Mouse (Mus musculus): ENCODE measurements around the gene Thrb. TPM values are rescaled to one million over a fixed set of nuclear protein-coding genes. Genes with fewer than 3 reads are reported as not detected.
"Not testable (repeated sequence)": the region's sequence is repeated elsewhere in the genome, so short reads cannot be mapped to it uniquely, and the experiment has no call there.

The Thrb gene
- polyA plus RNA-seq, 1 experiment from 2014 or later, result 2.9 TPM

DNA sequence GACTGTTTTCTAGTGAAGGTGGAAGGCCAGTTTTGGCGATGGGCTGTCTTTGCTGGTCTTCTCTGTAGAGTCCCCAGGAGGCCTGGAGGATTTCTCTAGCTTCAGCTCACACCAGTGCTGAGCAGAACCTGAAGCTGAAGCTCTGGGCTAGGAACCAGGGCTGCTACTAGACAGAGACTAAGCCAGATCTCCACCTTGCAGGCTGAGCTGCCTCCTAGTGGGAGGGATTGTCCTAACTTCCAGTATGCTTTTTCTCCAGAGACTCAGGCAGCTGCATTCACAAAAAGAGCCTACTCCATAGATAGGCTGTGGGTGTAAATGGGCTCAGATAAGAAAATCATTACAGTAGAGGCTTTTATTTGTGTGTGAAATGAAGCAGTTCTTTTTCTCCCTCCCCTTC, 267.4 kb downstream of the Thrb start:
- Histone ChIP-seq H3K4me1 (no peaks in the 10 kb centered on the region), H3K9ac (no peak overlapping the region), H3K9me3 (replicated peaks) (no peaks in the 10 kb centered on the region), H3K36me3 (no peaks in the 10 kb centered on the region), H3K4me2 (no peak overlapping the region), H3K27ac (no peak overlapping the region), H3K27me3 (no peaks in the 10 kb centered on the region), H3K4me3 (replicated peaks) (no peak overlapping the region)
- WGBS, result 37% methylated on average over 1 of the region's 1 CpGs
- 0 out of 2 replicates have a peak, but pooled peaks have one; percentile 62 for ATAC-seq (replicated peaks; ENCODE audit: low FRiP score)

DNA sequence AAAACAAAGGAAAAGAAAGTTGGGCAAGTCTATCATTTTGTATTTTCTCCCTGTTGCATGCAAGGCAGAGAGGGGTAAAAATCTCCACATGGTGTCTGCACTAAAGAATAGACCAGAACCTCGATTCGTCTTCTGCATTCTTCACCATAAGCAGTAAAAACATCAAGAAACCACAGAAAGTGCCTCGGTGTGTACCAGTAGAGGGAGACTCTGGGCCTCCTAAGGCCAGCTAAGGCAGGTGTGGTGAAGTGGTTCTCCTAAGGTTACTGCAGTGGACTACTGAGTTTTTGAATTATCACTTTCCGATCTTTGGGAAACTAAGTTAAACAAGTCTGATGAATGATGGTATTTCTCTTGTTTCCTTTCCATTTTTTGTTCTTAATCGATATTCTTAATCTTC, 269.5 kb downstream of the Thrb start:
- H3K27me3 ChIP-seq, result no peaks in the 10 kb centered on the region
- no peak overlapping the region for H3K4me3 ChIP-seq (replicated peaks)
- ATAC-seq (replicated peaks; ENCODE audit: low FRiP score), result no peak

DNA sequence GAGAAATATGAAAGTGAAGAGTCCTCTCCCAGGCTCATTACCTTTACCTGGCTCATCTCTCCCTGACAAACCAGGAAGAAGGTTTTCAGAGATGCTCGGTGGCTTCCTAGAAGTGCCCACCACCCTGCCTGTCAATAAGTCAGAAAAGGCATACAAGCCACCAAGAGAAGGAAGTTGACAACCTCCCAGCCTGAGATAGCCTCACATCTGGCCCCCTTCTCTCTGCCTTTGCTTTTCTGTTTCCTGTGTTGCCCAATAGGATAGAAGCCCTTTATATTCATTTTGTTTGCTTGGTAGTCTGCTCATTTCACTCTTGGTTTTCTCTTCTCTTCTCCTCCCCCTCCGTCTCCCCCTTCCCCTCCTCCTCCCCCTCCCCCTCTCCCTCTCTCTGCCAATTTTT, 273.4 kb downstream of the Thrb start:
- Histone ChIP-seq H3K4me3 (replicated peaks) (no peak overlapping the region), H3K4me2 (no peak overlapping the region), H3K27me3 (no peaks in the 10 kb centered on the region), H3K9me3 (replicated peaks) (no peaks in the 10 kb centered on the region), H3K4me1 (no peaks in the 10 kb centered on the region), H3K27ac (no peak overlapping the region), H3K36me3 (no peaks in the 10 kb centered on the region), H3K9ac (no peak overlapping the region)
- ATAC-seq (replicated peaks; ENCODE audit: low FRiP score), result no peak
- WGBS, result 53% methylated on average over 2 of the region's 2 CpGs

More for the DNA sequence above, 269.5 kb downstream of the Thrb start:
- Histone ChIP-seq H3K4me1 (no peaks in the 10 kb centered on the region), H3K4me2 (no peak overlapping the region), H3K27ac (no peak overlapping the region), H3K9me3 (replicated peaks) (no peaks in the 10 kb centered on the region), H3K36me3 (no peaks in the 10 kb centered on the region), H3K9ac (no peak overlapping the region)
- WGBS, result 70% methylated on average over 5 of the region's 5 CpGs

DNA sequence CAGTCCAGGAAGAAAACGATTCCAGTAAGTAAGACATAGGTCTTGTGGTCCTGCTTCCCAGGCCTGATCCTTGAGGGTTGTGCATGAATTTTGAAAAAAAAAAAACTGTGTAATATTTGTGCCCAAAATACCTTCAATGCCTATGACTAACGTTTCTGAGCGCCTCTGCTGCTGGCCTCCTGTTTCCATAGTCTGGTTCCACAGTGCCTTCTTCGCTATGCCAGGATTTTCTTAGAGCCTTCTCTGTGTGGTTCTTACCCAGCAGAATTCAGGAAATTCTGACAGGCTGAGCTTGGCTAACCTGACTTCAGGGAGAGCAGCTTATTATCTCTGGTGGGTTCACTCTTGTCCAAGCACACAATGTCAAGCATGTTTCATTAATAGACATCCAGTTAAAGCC, 274.7 kb downstream of the Thrb start:
- not testable (repeated sequence) for H3K4me3 ChIP-seq (replicated peaks); H3K36me3 ChIP-seq; H3K4me1 ChIP-seq; ATAC-seq (replicated peaks; ENCODE audit: low FRiP score); H3K27me3 ChIP-seq; H3K4me2 ChIP-seq; H3K27ac ChIP-seq; H3K9me3 ChIP-seq (replicated peaks); H3K9ac ChIP-seq
- WGBS, result 82% methylated on average over 4 of the region's 4 CpGs

DNA sequence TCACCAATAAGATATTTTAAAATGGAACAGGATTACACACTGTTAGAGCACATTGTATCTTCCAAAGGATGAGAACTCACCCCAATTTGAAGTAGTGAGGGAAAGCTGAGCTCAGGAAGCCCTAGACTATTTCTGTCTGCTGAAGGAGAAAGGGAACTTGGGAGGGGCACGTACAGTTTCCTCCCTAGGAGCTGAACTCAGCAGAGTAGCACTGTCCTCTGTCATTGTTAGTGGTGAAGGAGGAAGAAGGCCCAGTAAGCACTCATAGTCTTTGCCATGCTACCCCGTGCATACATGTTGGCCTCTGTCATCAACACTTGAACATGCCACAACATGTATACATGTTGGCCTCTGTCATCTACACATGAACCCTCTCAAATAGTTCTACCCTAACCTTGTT, 294.0 kb downstream of the Thrb start:
- 64% methylated on average over 2 of the region's 2 CpGs for WGBS
- no peak for ATAC-seq (replicated peaks; ENCODE audit: low FRiP score)
- Histone ChIP-seq H3K36me3 (no peaks in the 10 kb centered on the region), H3K4me2 (no peak overlapping the region), H3K27me3 (no peaks in the 10 kb centered on the region), H3K27ac (no peak overlapping the region), H3K4me1 (no peaks in the 10 kb centered on the region), H3K4me3 (replicated peaks) (no peak overlapping the region), H3K9ac (no peak overlapping the region), H3K9me3 (replicated peaks) (no peaks in the 10 kb centered on the region)

DNA sequence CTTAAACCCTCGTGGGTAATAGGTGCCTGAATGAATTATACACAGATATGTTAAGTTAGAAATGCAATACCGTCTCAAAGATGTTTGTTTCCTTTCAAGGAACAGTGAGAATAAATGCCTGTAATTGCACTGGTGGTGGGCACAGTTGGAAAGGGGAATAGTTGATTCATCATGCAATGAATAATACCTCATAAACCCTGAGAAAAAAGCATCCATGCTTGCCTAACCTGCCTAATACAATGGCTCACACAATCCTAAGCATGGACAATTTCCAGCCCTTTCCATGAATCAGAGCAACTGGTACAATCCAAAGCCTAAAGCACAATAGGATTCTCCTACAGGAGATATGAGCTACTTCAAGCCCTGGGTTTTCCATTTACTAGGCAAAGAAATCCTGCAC, 299.8 kb downstream of the Thrb start:
- H3K27me3 ChIP-seq, result no peaks in the 10 kb centered on the region
- no peak overlapping the region for H3K27ac ChIP-seq
- no peak overlapping the region for H3K9ac ChIP-seq
- no peaks in the 10 kb centered on the region for H3K4me1 ChIP-seq
- no peak overlapping the region for H3K4me2 ChIP-seq
- WGBS, result 37% methylated on average over 2 of the region's 2 CpGs
- ATAC-seq (replicated peaks; ENCODE audit: low FRiP score), result no peak
- H3K36me3 ChIP-seq, result no peaks in the 10 kb centered on the region
- H3K9me3 ChIP-seq (replicated peaks), result no peaks in the 10 kb centered on the region
- no peak overlapping the region for H3K4me3 ChIP-seq (replicated peaks)

DNA sequence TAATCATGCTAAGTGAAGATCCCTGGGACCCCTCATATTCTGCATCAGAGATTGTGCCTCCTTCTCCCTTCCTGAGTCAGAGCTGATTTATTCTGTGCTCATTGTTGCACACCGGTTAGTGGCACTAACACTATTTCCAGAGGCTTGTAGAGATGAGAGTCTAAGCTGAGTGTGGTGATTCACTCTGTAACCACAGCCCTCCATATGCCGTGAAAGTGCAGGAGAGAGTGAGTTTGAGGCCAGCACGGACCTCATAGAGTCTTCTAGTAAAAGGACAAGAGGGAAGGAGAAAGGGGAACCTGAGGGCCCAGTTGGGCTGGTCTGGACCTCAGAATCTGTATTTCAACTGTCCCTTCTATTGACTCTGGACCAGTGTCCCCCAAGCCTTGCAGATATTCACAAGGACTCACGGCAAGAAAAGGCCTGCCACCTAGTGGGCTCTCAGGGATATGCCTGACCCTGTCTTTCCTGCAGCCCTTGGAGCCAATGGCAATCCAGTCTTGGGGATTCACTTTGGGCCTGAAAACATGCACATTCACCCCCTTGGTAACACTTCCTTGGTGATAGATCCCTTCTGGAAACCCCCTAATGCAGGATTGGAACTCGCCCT, 307.2 kb downstream of the Thrb start:
- Histone ChIP-seq H3K4me2 (no peak overlapping the region), H3K27ac (no peak overlapping the region), H3K4me1 (no peaks in the 10 kb centered on the region), H3K4me3 (replicated peaks) (no peak overlapping the region), H3K9me3 (replicated peaks) (no peaks in the 10 kb centered on the region), H3K36me3 (no peaks in the 10 kb centered on the region), H3K27me3 (no peaks in the 10 kb centered on the region), H3K9ac (no peak overlapping the region)
- 0 out of 2 replicates have a peak, but pooled peaks have one; percentile 73 for ATAC-seq (replicated peaks; ENCODE audit: low FRiP score)
- WGBS, result 28% methylated on average over 5 of the region's 5 CpGs

DNA sequence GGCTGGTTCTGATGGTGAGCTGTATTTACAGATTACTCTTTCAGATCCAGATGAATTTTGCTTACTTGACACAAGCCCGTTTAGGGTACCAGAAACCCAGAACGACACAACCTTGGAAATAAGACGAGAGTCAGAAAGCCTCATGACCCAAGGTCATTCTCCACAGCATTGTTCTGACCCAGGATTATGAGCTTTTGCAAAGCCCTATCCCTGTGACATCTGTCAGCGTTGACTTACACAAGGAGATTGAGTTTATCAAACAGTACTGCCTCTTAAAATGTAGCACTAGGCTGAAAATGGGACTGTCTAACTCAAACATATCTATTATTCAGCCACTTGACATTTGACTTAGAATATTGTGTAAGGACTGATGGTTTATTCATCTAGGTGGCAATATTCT, 312.1 kb downstream of the Thrb start:
- Histone ChIP-seq H3K4me3 (replicated peaks) (no peak overlapping the region), H3K36me3 (no peaks in the 10 kb centered on the region), H3K27ac (no peak overlapping the region), H3K4me2 (no peak overlapping the region), H3K9ac (no peak overlapping the region), H3K4me1 (no peaks in the 10 kb centered on the region), H3K9me3 (replicated peaks) (no peaks in the 10 kb centered on the region), H3K27me3 (no peaks in the 10 kb centered on the region)
- ATAC-seq (replicated peaks; ENCODE audit: low FRiP score), result no peak
- 82% methylated on average over 4 of the region's 4 CpGs for WGBS

DNA sequence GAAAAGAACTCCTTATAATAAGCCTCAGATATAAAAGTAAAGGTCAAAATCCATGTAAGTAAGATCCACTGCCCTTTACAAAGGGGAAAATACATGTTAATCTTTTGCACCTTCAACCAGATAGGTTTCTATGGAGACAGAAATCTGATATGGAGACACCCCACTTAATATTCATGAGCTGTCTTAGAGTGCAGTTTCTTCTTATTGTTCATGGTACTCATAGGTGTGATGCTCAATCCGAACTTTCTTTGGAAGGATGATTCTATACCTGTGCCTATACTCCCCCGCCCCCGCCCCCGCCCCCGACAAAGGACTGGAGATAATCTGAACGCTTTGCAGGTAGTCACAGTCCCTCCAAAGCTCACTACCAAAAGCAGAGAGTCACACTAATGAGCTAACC, 312.6 kb downstream of the Thrb start:
- no peaks in the 10 kb centered on the region for H3K36me3 ChIP-seq
- no peak overlapping the region for H3K4me2 ChIP-seq
- H3K9ac ChIP-seq, result no peak overlapping the region
- no peak overlapping the region for H3K4me3 ChIP-seq (replicated peaks)
- ATAC-seq (replicated peaks; ENCODE audit: low FRiP score), result no peak
- H3K27ac ChIP-seq, result no peak overlapping the region
- no peaks in the 10 kb centered on the region for H3K4me1 ChIP-seq
- 75% methylated on average over 6 of the region's 6 CpGs for WGBS
- H3K27me3 ChIP-seq, result no peaks in the 10 kb centered on the region
- H3K9me3 ChIP-seq (replicated peaks), result no peaks in the 10 kb centered on the region

DNA sequence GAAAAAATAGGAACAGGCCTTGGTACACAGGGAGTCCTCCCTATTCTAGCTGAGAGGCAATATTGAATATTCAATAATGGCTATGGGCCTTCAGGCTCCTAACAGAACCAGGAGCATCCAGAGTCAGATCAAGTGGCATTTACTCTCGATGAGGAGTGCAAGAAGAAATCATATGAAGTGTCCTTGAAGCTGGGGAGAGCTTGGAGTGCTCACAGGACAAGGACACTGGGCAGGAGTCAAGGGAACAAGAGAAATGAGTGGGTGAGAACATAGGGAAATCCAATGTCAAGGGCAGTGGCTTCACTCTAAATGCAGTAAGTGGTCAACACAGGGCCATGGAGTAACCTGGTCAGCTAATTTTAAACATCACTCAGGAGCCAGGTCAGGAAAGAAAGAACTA, 315.7 kb downstream of the Thrb start:
- Histone ChIP-seq H3K9ac (no peak overlapping the region), H3K36me3 (no peaks in the 10 kb centered on the region), H3K9me3 (replicated peaks) (no peaks in the 10 kb centered on the region), H3K4me1 (no peaks in the 10 kb centered on the region), H3K4me3 (replicated peaks) (no peak overlapping the region), H3K4me2 (no peak overlapping the region), H3K27ac (no peak overlapping the region), H3K27me3 (no peaks in the 10 kb centered on the region)
- 82% methylated on average over 1 of the region's 1 CpGs for WGBS
- no peak for ATAC-seq (replicated peaks; ENCODE audit: low FRiP score)

DNA sequence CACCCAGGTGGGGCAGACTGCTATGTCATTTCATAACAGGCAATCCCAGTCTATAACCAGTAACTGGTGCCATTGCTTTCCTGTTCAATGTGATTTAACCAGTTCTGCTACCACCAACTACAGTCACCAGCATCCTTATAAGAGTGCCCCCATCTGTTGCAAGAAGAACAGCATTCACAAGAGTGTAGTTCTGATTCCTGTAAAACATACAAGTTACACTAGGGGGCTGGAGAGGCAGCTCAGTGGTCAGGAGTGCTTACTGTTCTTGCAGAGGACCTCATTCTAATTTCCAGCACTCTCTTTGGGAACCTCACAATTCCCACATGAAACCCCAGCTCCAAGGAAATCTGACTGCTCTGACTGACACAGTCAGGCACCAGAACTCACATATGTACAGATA, 318.2 kb downstream of the Thrb start:
- no peak overlapping the region for H3K27ac ChIP-seq

DNA sequence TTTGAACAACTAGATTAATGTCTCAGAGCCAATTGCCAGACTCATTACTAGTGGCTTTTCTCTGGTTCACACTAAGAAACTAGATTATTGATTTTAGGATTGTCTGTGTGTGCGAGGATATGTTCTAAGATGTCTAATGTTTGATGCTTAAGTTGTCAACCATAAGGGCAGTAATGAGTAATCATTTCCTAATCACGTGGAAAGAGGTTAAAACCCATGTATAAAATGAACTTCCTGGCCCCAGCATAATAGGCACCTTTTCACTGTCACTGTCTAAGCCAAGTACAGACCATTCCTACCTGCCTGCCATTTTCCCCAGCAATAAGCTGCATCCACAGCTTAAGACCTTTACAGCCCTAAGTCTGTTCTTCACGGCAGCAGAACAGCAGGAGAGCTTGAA, 321.2 kb downstream of the Thrb start:
- Histone ChIP-seq H3K9me3 (replicated peaks) (no peaks in the 10 kb centered on the region), H3K4me2 (no peak overlapping the region), H3K9ac (no peak overlapping the region), H3K27ac (no peak overlapping the region), H3K27me3 (no peaks in the 10 kb centered on the region), H3K4me3 (replicated peaks) (no peak overlapping the region), H3K36me3 (no peaks in the 10 kb centered on the region), H3K4me1 (no peaks in the 10 kb centered on the region)
- WGBS, result 78% methylated on average over 3 of the region's 3 CpGs
- no peak for ATAC-seq (replicated peaks; ENCODE audit: low FRiP score)

More for the DNA sequence above, 318.2 kb downstream of the Thrb start:
- H3K27me3 ChIP-seq, result no peaks in the 10 kb centered on the region
- H3K9ac ChIP-seq, result no peak overlapping the region
- H3K9me3 ChIP-seq (replicated peaks), result no peaks in the 10 kb centered on the region
- no peaks in the 10 kb centered on the region for H3K4me1 ChIP-seq
- H3K4me2 ChIP-seq, result no peak overlapping the region
- ATAC-seq (replicated peaks; ENCODE audit: low FRiP score), result no peak
- no peak overlapping the region for H3K4me3 ChIP-seq (replicated peaks)
- no peaks in the 10 kb centered on the region for H3K36me3 ChIP-seq

DNA sequence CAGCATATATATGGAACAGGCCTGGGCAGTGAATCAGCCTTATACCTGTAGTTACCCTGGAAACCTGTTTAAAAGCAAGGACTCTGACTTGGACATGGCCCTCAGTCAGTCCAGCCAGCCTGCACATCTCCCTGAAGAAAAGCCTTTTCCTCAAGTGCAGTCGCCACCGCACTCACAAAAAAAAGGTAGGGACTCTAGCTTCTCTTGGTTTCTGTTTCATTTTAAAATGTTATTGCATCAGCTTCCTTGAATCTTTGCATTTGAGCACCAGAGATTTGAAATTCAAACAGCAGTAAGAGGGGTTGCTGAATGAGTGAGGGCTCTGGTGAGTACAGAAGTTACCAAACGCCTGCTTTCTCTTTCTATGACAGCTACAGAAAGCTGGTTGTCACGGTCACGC, 322.0 kb downstream of the Thrb start:
- Histone ChIP-seq H3K4me1 (no peaks in the 10 kb centered on the region), H3K4me2 (no peak overlapping the region), H3K9me3 (replicated peaks) (no peaks in the 10 kb centered on the region), H3K4me3 (replicated peaks) (no peak overlapping the region), H3K36me3 (no peaks in the 10 kb centered on the region), H3K27me3 (no peaks in the 10 kb centered on the region), H3K9ac (no peak overlapping the region), H3K27ac (no peak overlapping the region)
- 90% methylated on average over 5 of the region's 5 CpGs for WGBS
- no peak for ATAC-seq (replicated peaks; ENCODE audit: low FRiP score)
